Mouse (Mus musculus): ENCODE data around the gene Msx1. TPM values are rescaled to one million over a fixed set of nuclear protein-coding genes. Genes with fewer than 3 reads are reported as not detected.

Gene Msx1
- 9.6 and 10.3 TPM in 2 replicates for polyA plus RNA-seq (2015; fragmentation: Nextera tagmentation; extraction: Ambion mirVana)

GRCm38 (mm10) chr5:37824461-37824795, at the start of gene Msx1:
Msx1 (minus strand) TSS chr5:37824583.

Other genes starting within 250 kb of the Msx1 start
- 25.3 and 31.2 TPM in 2 replicates for gene Stk32b, start 107.4 kb downstream of the Msx1 start, polyA plus RNA-seq (2015; fragmentation: Nextera tagmentation; extraction: Ambion mirVana)
- 2.1 and 2.5 TPM in 2 replicates for gene Cytl1, start 89.1 kb downstream of the Msx1 start, polyA plus RNA-seq (2015; fragmentation: Nextera tagmentation; extraction: Ambion mirVana)
- 31.7 and 34.9 TPM in 2 replicates for gene Stx18, start 214.2 kb upstream of the Msx1 start, polyA plus RNA-seq (2015; fragmentation: Nextera tagmentation; extraction: Ambion mirVana)